Mouse (Mus musculus) E14TG2a.4 (cell line): ENCODE results near the gene Gm3636.
"Not testable (repeated sequence)": the region's sequence is repeated elsewhere in the genome, so short reads cannot be mapped to it uniquely, and the experiment has no call there.

Source experiments
- CTCF ChIP-seq: conservative IDR thresholded peaks from 2 replicates; pipeline ENCODE4 v1.5.1; 2014; ENCODE audit warnings: low read length
- NANOG ChIP-seq: IDR thresholded peaks from 2 replicates; pipeline ENCODE4 v1.6.1; 2014; ENCODE audit warnings: borderline replicate concordance, low read length, mixed read lengths
- POU5F1 ChIP-seq: IDR thresholded peaks from 2 replicates; pipeline ENCODE4 v1.6.1; 2014; ENCODE audit warnings: low read length, borderline replicate concordance

GRCm38 (mm10) chr14:6756384-6757230 is 14.5 kb upstream of the Gm3636 start:
- not testable (repeated sequence) for TF ChIP-seq CTCF, POU5F1, NANOG
